Mouse (Mus musculus) midbrain, embryonic 11.5 days (tissue): ENCODE data around the gene Ern1. TPM values are rescaled to one million over a fixed set of nuclear protein-coding genes. Genes with fewer than 3 reads are reported as not detected.

ENCODE experiments used
- ATAC-seq: fragments of 200-750 bp; cut with Nextera tagmentation; 2 replicates; pipeline ENCODE4 v1.8.0; 2017; ENCODE audit warnings: moderate TSS enrichment, moderate library complexity; ENCODE audit not compliant: low FRiP score
- DNase-seq: peaks from one replicate; pipeline ENCODE4 v3.0.0; 2015; ENCODE audit warnings: low spot score; ENCODE audit errors: missing footprints
- H3K27ac ChIP-seq: fragments of 300-500 bp; sonication (generic); 2 replicates; pipeline ENCODE4 v1.5.1; 2014; ENCODE audit warnings: low read depth, low read length
- H3K27me3 ChIP-seq: fragments of 300-500 bp; sonication (generic); 2 replicates; pipeline ENCODE4 v1.6.1; 2014; ENCODE audit warnings: mild to moderate bottlenecking, low read length, moderate library complexity, mixed read lengths; ENCODE audit not compliant: control insufficient read depth, insufficient read depth
- H3K36me3 ChIP-seq: fragments of 300-500 bp; sonication (generic); 2 replicates; pipeline ENCODE4 v1.6.1; 2014; ENCODE audit warnings: mild to moderate bottlenecking, low read length, moderate library complexity, mixed read lengths; ENCODE audit not compliant: control insufficient read depth, insufficient read depth
- H3K4me1 ChIP-seq: fragments of 300-500 bp; sonication (generic); 2 replicates; pipeline ENCODE4 v1.6.1; 2014; ENCODE audit warnings: low read length; ENCODE audit not compliant: control insufficient read depth, insufficient read depth
- H3K4me2 ChIP-seq: fragments of 300-500 bp; sonication (generic); 2 replicates; pipeline ENCODE4 v1.6.1; 2014; ENCODE audit warnings: mild to moderate bottlenecking, moderate library complexity
- H3K4me3 ChIP-seq: fragments of 300-500 bp; sonication (generic); 2 replicates; pipeline ENCODE4 v1.5.1; 2014; ENCODE audit warnings: low read depth, low read length
- H3K9ac ChIP-seq: fragments of 300-500 bp; sonication (generic); 2 replicates; pipeline ENCODE4 v1.6.1; 2014; ENCODE audit warnings: low read length
- H3K9me3 ChIP-seq: fragments of 300-500 bp; sonication (generic); 2 replicates; pipeline ENCODE4 v1.6.1; 2016; ENCODE audit warnings: low read length; ENCODE audit not compliant: control insufficient read depth
- WGBS: fragments of 180-500 bp; shearing (Covaris S2); extraction: QIAGEN DNeasy Blood & Tissue Kit; methylation state at CpG from one replicate; pipeline ENCODE4 v1.1.7; 2014; 5-methylcytosine and 5-hydroxymethylcytosine counted together
- polyA plus RNA-seq: library from polyadenylated mRNA; unstranded; fragments of >200 nt; fragmentation: Nextera tagmentation; extraction: Ambion mirVana; gene quantifications from 2 replicates; pipeline ENCODE4 v1.2.1, GENCODE M21; 2014

Ern1 gene
- polyA plus RNA-seq, 1 experiment from 2014 or later = 4.6 TPM

DNA sequence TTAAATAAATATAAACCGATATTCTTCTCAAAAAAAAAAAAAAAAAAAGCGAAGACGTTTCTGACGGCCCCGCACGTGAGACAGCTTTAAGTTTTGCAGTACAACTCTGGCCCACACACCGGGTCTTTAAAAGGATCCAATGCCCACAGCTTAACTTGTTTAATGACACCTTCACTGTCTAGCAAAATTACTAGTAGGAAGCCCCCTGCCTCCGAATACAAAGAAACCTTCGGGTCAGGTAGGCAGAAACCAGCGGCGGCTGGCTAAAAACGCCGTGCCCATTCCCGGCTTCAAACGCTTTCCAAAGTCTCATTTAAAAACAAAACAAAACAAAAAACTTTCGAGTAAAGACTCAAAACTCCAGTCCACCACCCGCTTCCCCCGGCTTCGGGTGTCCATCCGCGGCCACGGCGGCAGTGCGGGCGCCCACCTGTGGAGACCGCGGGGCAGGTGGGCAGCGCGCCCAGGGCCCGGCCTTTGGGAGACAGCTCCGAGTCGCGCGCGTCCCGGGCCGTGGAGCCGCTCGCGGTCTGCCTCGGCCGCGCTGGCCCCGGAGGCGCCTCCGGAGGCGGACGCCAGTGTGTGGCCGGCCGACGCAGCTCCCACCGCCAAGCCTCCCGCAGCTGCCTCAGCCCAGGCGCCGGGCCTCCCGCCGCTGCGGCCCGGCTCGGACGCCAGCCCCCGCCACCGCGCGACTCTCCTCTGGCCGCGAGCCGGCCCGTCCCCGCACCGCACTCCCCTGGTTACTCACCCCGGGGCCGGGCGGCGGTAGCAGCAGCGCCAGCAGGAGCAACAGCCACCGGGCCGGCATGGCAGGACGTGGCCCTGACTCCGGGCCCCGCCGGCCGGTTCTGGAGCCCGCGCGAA lies 553 bp downstream of the Ern1 start:
- H3K27ac ChIP-seq = peak overlapping the region; percentile 62
- peaks cover 5% of the 10 kb centered on the region for H3K4me1 ChIP-seq
- peak overlapping the region; percentile 70 for H3K9ac ChIP-seq
- H3K36me3 ChIP-seq = no peaks in the 10 kb centered on the region
- DNase-seq (peak; percentile 94), ATAC-seq (peak; percentile 91)
- H3K4me3 ChIP-seq = peak overlapping the region; percentile 91
- H3K27me3 ChIP-seq = no peaks in the 10 kb centered on the region
- H3K9me3 ChIP-seq = no peaks in the 10 kb centered on the region
- peak overlapping the region; percentile 90 for H3K4me2 ChIP-seq
- under 1% methylated on average over 79 of the region's 86 CpGs for WGBS

DNA sequence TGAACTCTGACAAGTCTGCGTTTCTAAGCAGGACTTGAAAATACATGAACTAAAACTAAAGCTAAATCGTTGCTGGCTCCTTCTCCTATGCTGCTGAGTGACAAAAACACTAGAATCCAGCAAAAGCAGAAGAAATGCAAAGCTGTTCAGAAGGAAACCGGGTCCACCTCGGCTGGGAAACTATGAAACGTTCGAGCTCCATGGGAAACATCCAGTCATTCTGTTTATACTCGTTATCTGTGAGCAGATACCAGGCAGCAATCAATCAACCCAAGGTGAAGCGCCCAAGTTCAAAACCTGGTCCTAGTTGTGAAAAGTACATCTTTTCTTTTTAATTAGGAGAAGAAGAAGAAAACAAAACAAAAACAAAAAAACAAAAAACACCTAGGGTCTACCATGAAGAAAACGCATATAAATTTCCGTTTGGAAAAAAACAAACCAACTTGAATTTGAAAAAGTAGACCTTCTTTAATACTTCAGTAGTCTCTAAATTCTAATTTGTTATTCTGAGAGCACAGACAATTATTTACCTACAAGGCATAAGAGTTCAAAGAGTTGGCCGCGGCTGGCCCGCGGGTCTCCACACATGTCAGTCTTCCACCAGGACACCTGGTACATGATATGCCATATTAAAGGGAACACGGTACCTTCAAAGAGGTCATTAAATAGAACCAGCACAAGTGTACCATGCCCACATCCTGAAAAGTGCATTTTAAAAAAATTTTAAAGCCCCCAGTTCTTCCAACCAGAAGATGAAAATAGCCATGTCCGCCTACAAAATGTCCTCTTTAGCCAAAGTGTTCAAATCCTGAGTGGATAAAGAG lies 1.4 kb downstream of the Ern1 start:
- 70% methylated on average over 16 of the region's 16 CpGs for WGBS
- peak overlapping the region; percentile 70; the same call in 1 of the 2 replicates for H3K9ac ChIP-seq
- H3K9me3 ChIP-seq = no peaks in the 10 kb centered on the region
- peak overlapping the region; percentile 90 for H3K4me2 ChIP-seq
- ATAC-seq (no peak), DNase-seq (peak; percentile 71)
- peak overlapping the region; percentile 91 for H3K4me3 ChIP-seq
- no peaks in the 10 kb centered on the region for H3K36me3 ChIP-seq
- H3K27me3 ChIP-seq = no peaks in the 10 kb centered on the region
- H3K27ac ChIP-seq = no peak overlapping the region
- peaks cover 5% of the 10 kb centered on the region for H3K4me1 ChIP-seq

- H3K27me3 ChIP-seq = no peaks in the 10 kb centered on the region
- H3K9ac ChIP-seq = no peak overlapping the region
- no peaks in the 10 kb centered on the region for H3K9me3 ChIP-seq
- H3K27ac ChIP-seq = no peak overlapping the region
- WGBS = 86% methylated on average over 4 of the region's 4 CpGs
- peaks cover 5% of the 10 kb centered on the region for H3K4me1 ChIP-seq
- no peaks in the 10 kb centered on the region for H3K36me3 ChIP-seq
- DNase-seq (peak; percentile 70), ATAC-seq (no peak)
- no peak overlapping the region for H3K4me3 ChIP-seq
- H3K4me2 ChIP-seq = no peak overlapping the region
These were observed 2.0 kb downstream of the Ern1 start for GRCm38 (mm10) chr11:106485611-106486010.

GRCm38 (mm10) chr11:106484875-106485274 lies 2.8 kb downstream of the Ern1 start:
- no peak for DNase-seq
- H3K9me3 ChIP-seq = no peaks in the 10 kb centered on the region
- no peaks in the 10 kb centered on the region for H3K36me3 ChIP-seq
- 96% methylated on average over 4 of the region's 4 CpGs for WGBS
- no peak overlapping the region for H3K27ac ChIP-seq
- no peaks in the 10 kb centered on the region for H3K27me3 ChIP-seq
- no peak overlapping the region for H3K9ac ChIP-seq
- H3K4me2 ChIP-seq = no peak overlapping the region
- no peak for ATAC-seq
- no peak overlapping the region for H3K4me3 ChIP-seq
- peaks cover 5% of the 10 kb centered on the region for H3K4me1 ChIP-seq

- H3K36me3 ChIP-seq = no peaks in the 10 kb centered on the region
- H3K27ac ChIP-seq = no peak overlapping the region
- no peaks in the 10 kb centered on the region for H3K27me3 ChIP-seq
- ATAC-seq (no peak), DNase-seq (peak; percentile 26)
- 90% methylated on average over 8 of the region's 8 CpGs for WGBS
- H3K9me3 ChIP-seq = no peaks in the 10 kb centered on the region
- no peak overlapping the region for H3K4me2 ChIP-seq
- H3K4me1 ChIP-seq = peaks cover 5% of the 10 kb centered on the region
- H3K4me3 ChIP-seq = no peak overlapping the region
- H3K9ac ChIP-seq = no peak overlapping the region
These were observed 4.8 kb downstream of the Ern1 start for GRCm38 (mm10) chr11:106482867-106483266.

DNA sequence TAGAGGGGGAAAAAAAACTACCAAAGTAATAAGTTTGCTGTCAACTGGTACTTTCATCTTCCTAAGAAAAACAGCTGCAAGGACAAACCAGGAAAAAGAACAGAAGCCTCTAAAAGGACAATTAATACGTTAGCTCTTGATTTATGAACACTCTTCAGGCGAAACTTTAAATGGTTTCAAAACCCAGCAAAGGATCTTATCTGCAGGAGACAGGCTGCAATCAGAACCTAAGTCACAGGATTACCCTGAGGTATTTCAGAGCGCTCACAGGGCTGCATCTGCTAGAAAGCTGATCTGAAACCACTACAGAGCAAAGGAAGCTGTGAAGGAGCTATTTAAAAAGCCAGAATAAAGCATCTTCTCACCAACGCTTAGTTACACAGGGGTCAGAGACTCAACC lies 6.0 kb downstream of the Ern1 start:
- H3K36me3 ChIP-seq = no peaks in the 10 kb centered on the region
- no peak overlapping the region for H3K27ac ChIP-seq
- no peak overlapping the region for H3K4me2 ChIP-seq
- H3K9me3 ChIP-seq = no peaks in the 10 kb centered on the region
- peaks cover 4% of the 10 kb centered on the region for H3K4me1 ChIP-seq
- H3K9ac ChIP-seq = no peak overlapping the region
- no peak overlapping the region for H3K4me3 ChIP-seq
- 84% methylated on average over 4 of the region's 4 CpGs for WGBS
- no peak for ATAC-seq
- H3K27me3 ChIP-seq = no peaks in the 10 kb centered on the region
- DNase-seq = no peak

GRCm38 (mm10) chr11:106480530-106480885 lies 7.1 kb downstream of the Ern1 start:
- H3K36me3 ChIP-seq = no peaks in the 10 kb centered on the region
- no peak for ATAC-seq
- no peak overlapping the region for H3K4me3 ChIP-seq
- H3K27me3 ChIP-seq = no peaks in the 10 kb centered on the region
- no peak overlapping the region for H3K27ac ChIP-seq
- DNase-seq = peak; percentile 53
- no peaks in the 10 kb centered on the region for H3K9me3 ChIP-seq
- H3K9ac ChIP-seq = no peak overlapping the region
- 91% methylated on average over 3 of the region's 3 CpGs for WGBS
- H3K4me1 ChIP-seq = no peaks in the 10 kb centered on the region
- H3K4me2 ChIP-seq = no peak overlapping the region

GRCm38 (mm10) chr11:106479619-106480529 lies 7.8 kb downstream of the Ern1 start:
- Histone ChIP-seq H3K4me2 (no peak overlapping the region), H3K9ac (no peak overlapping the region), H3K4me1 (no peaks in the 10 kb centered on the region), H3K27me3 (no peaks in the 10 kb centered on the region), H3K9me3 (no peaks in the 10 kb centered on the region), H3K4me3 (no peak overlapping the region), H3K36me3 (no peaks in the 10 kb centered on the region), H3K27ac (no peak overlapping the region)
- WGBS = 86% methylated on average over 9 of the region's 9 CpGs
- DNase-seq (no peak), ATAC-seq (no peak)
